Mouse (Mus musculus) CH12.LX (cell line): ENCODE data around the gene Zdhhc1. TPM values are rescaled to one million over a fixed set of nuclear protein-coding genes. Genes with fewer than 3 reads are reported as not detected.

Experiments
- DNase-seq: peaks from one replicate; pipeline ENCODE4 v3.0.0-alpha.2; 2013; ENCODE audit errors: extremely low read depth
- H3K27ac ChIP-seq: 2 replicates; pipeline ENCODE4 v1.5.1; 2012; ENCODE audit warnings: low read depth, mild to moderate bottlenecking, control low read depth, moderate library complexity; ENCODE audit not compliant: insufficient read depth
- H3K27me3 ChIP-seq: replicated peaks from 2 replicates; pipeline ENCODE3; 2012; ENCODE audit warnings: inconsistent platforms
- H3K36me3 ChIP-seq, 2 experiments: replicated peaks in 1 of 2; 2 replicates each; pipeline versions ENCODE3 to v1.6.1; 2012; ENCODE audit warnings: inconsistent platforms in 1 of 2, low read length in 1 of 2, mild to moderate bottlenecking in 1 of 2, mixed read lengths in 1 of 2, moderate library complexity in 1 of 2; ENCODE audit not compliant: control insufficient read depth in 1 of 2, insufficient read depth in 1 of 2
- H3K4me1 ChIP-seq, 2 experiments: 2 replicates each; pipeline ENCODE4 v1.6.1; 2012; ENCODE audit warnings: inconsistent platforms in 1 of 2, moderate library complexity in 1 of 2; ENCODE audit not compliant: insufficient read depth in 2 of 2, control insufficient read depth in 1 of 2
- H3K4me2 ChIP-seq: 2 replicates; pipeline ENCODE4 v1.6.1; 2012; ENCODE audit warnings: low read depth, mild to moderate bottlenecking, control low read depth; ENCODE audit not compliant: poor library complexity, insufficient read depth, severe bottlenecking
- H3K4me3 ChIP-seq, 3 experiments: fragments of 150-350 bp in 1 of 3; sonication (generic) in 1 of 3; replicated peaks in 1 of 3; 2 replicates each; pipeline versions ENCODE3 to v1.5.1; 2011 to 2012; ENCODE audit warnings: low read depth in 2 of 3, low read length in 2 of 3, mild to moderate bottlenecking in 2 of 3, moderate library complexity in 2 of 3, control low read depth in 1 of 3, improper control_type of control experiment in 1 of 3, inconsistent platforms in 1 of 3, mixed read lengths in 1 of 3; ENCODE audit not compliant: poor library complexity in 1 of 3
- H3K79me2 ChIP-seq: replicated peaks from 2 replicates; pipeline ENCODE4 v1.6.1; 2012; ENCODE audit warnings: mild to moderate bottlenecking, moderate library complexity; ENCODE audit not compliant: control insufficient read depth, poor library complexity, insufficient read depth, severe bottlenecking; ENCODE audit errors: extremely low read depth
- H3K9ac ChIP-seq: 2 replicates; pipeline ENCODE4 v1.6.1; 2012; ENCODE audit warnings: low read depth, mild to moderate bottlenecking, control low read depth, moderate library complexity; ENCODE audit not compliant: insufficient read depth
- H3K9me3 ChIP-seq: replicated peaks from 2 replicates; pipeline ENCODE3; 2012; ENCODE audit warnings: low read length, inconsistent platforms, mixed read lengths
- BHLHE40 ChIP-seq: IDR thresholded peaks from 2 replicates; pipeline ENCODE4 v1.6.1; 2011; ENCODE audit warnings: mild to moderate bottlenecking, low read depth, low read length, improper control_type of control experiment
- CHD1 ChIP-seq: IDR thresholded peaks from 2 replicates; pipeline ENCODE4 v1.6.1; 2012; ENCODE audit warnings: low read depth, low read length, improper control_type of control experiment, inconsistent platforms
- CTCF ChIP-seq, 2 experiments: IDR thresholded peaks in 1 of 2; conservative IDR thresholded peaks in 1 of 2; 2 replicates each; pipeline ENCODE4 v1.5.1; 2011 to 2012; ENCODE audit warnings: low read depth in 2 of 2, low read length in 2 of 2, improper control_type of control experiment in 1 of 2, inconsistent platforms in 1 of 2, mild to moderate bottlenecking in 1 of 2, moderate library complexity in 1 of 2
- EP300 ChIP-seq: IDR thresholded peaks from 2 replicates; pipeline ENCODE4 v1.6.1; 2011; ENCODE audit warnings: low read length, improper control_type of control experiment
- HCFC1 ChIP-seq: IDR thresholded peaks from 2 replicates; pipeline ENCODE4 v1.6.1; 2012; ENCODE audit warnings: low read depth, mild to moderate bottlenecking, inconsistent platforms, low read length, improper control_type of control experiment
- IRF4 ChIP-seq: IDR thresholded peaks from 2 replicates; pipeline ENCODE4 v1.6.1; 2014; ENCODE audit warnings: low read depth, mild to moderate bottlenecking, inconsistent platforms, low read length, improper control_type of control experiment
- JUND ChIP-seq: conservative IDR thresholded peaks from 2 replicates; pipeline ENCODE4 v1.6.1; 2011; ENCODE audit warnings: low read depth, low read length, improper control_type of control experiment
- MAFK ChIP-seq: IDR thresholded peaks from 2 replicates; pipeline ENCODE4 v1.6.1; 2011; ENCODE audit warnings: low read length, improper control_type of control experiment; ENCODE audit not compliant: insufficient replicate concordance
- MXI1 ChIP-seq: IDR thresholded peaks from 2 replicates; pipeline ENCODE4 v1.6.1; 2011; ENCODE audit warnings: mild to moderate bottlenecking, low read depth, low read length, improper control_type of control experiment
- MYC ChIP-seq: IDR thresholded peaks from 2 replicates; pipeline ENCODE4 v1.6.1; 2011; ENCODE audit warnings: low read depth, mild to moderate bottlenecking, improper control_type of control experiment, low read length
- NELFE ChIP-seq: IDR thresholded peaks from 2 replicates; pipeline ENCODE4 v1.6.1; 2011; ENCODE audit warnings: low read depth, low read length, improper control_type of control experiment
- NRF1 ChIP-seq: IDR thresholded peaks from 2 replicates; pipeline ENCODE4 v1.6.1; 2014; ENCODE audit warnings: low read depth, mild to moderate bottlenecking, inconsistent platforms, low read length, improper control_type of control experiment, moderate library complexity
- PAX5 ChIP-seq: IDR thresholded peaks from 2 replicates; pipeline ENCODE4 v1.6.1; 2012; ENCODE audit warnings: low read length, inconsistent platforms, mixed read lengths
- POLR2AphosphoS2 ChIP-seq: IDR thresholded peaks from 2 replicates; pipeline ENCODE4 v1.6.1; 2011; ENCODE audit warnings: low read depth, low read length, improper control_type of control experiment
- RAD21 ChIP-seq: IDR thresholded peaks from 2 replicates; pipeline ENCODE4 v1.6.1; 2011; ENCODE audit warnings: low read depth, mild to moderate bottlenecking, low read length, improper control_type of control experiment, moderate library complexity
- SMC3 ChIP-seq: IDR thresholded peaks from 2 replicates; pipeline ENCODE4 v1.6.1; 2011; ENCODE audit warnings: low read depth, low read length, improper control_type of control experiment
- TCF12 ChIP-seq: IDR thresholded peaks from 2 replicates; pipeline ENCODE4 v1.6.1; 2014; ENCODE audit warnings: low read depth, mild to moderate bottlenecking, inconsistent platforms, low read length, improper control_type of control experiment
- UBTF ChIP-seq: IDR thresholded peaks from 2 replicates; pipeline ENCODE4 v1.6.1; 2012; ENCODE audit warnings: low read depth, mild to moderate bottlenecking, inconsistent platforms, low read length, improper control_type of control experiment, moderate library complexity
- USF2 ChIP-seq: conservative IDR thresholded peaks from 2 replicates; pipeline ENCODE4 v1.6.1; 2011; ENCODE audit warnings: low read depth, low read length, improper control_type of control experiment
- ZKSCAN1 ChIP-seq: IDR thresholded peaks from 2 replicates; pipeline ENCODE4 v1.6.1; 2012; ENCODE audit warnings: low read depth, inconsistent platforms, low read length, improper control_type of control experiment, borderline replicate concordance
- dilution Hi-C: fragments of 300-500 bp; cut with MboI; formaldehyde crosslinking; loops from 2 replicates; pipeline ENCODE4 v1.14.3; 2020; ENCODE audit warnings: low sequenced_read_pairs; ENCODE audit not compliant: extremely low pct_unique_long_range_greater_than_20kb, extremely low pct_ligation_motif_present
- in situ Hi-C: fragments of 300-500 bp; cut with MboI; formaldehyde crosslinking; loops from 3 replicates; pipeline ENCODE4 v1.14.3; 2019; ENCODE audit warnings: low sequenced_read_pairs, low pct_ligation_motif_present, low pct_unique_long_range_greater_than_20kb, mixed read lengths
- polyA plus RNA-seq: library from polyadenylated mRNA; unstranded; fragments of >175 nt; gene quantifications from 2 replicates; pipeline ENCODE4 v1.2.1, GENCODE M21; 2012; ENCODE audit warnings: low read depth; ENCODE audit not compliant: insufficient read length
- total RNA-seq, 2 experiments: library from RNA; depleted of rRNA; stranded (reverse); fragments of 300-350 nt in 1 of 2; fragments of >200 nt in 1 of 2; gene quantifications; 2 replicates each; pipeline ENCODE4 v1.2.3; 2012 to 2014

Gene Zdhhc1
- total and polyA plus RNA-seq, 3 experiments: 1.6 to 3.6 (median 2.6) TPM

DNA sequence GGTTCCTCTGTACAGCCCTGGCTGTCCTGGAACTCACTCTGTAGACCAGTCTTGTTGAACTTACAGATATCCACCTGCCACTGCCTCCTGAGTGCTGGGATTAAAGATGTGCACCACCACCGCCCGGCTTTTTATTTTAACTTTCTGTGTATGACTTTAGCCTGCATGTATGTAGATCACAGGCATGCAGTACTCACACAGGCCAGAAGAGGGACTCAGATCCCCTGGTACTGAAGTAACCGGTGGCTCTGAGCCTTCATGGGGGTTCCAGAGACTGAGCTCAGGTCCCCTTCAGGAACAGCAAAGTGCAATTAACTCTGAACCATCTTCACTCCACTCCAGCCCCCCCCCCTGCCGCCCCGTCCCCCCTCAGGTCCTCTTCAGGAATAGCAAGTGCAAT is 57.8 kb downstream of the Zdhhc1 start:
- in situ Hi-C loops (loop anchor here (5.0 kb wide), 1 partner anchor 33 kb away; the partner anchor contains the start of gene Tppp3), dilution Hi-C loops (no loop called here)
- H3K9ac ChIP-seq: no peak overlapping the region
- H3K27ac ChIP-seq: no peak overlapping the region
- no peaks in the 10 kb centered on the region for H3K9me3 ChIP-seq
- H3K4me1 ChIP-seq: no peaks in the 10 kb centered on the region
- no peaks in the 10 kb centered on the region for H3K36me3 ChIP-seq
- H3K4me2 ChIP-seq: no peak overlapping the region
- peaks cover 45% of the 10 kb centered on the region for H3K27me3 ChIP-seq
- DNase-seq: peak; percentile 62
- TF ChIP-seq CTCF (conservative IDR thresholded peaks at IDR 0.05 in 1 of 2, IDR thresholded peaks at IDR 0.05 in 1 of 2; ENCODE audit: low read depth in 2 of 2, low read length in 2 of 2) (peak; percentile 38 to 67; a peak in 3 of 4 replicates), NRF1 (no peak), SMC3 (peak; percentile 51), RAD21 (peak; percentile 53)
- no peak overlapping the region for H3K4me3 ChIP-seq
- H3K79me2 ChIP-seq: no peaks in the 10 kb centered on the region

GRCm38 (mm10) chr8:105437078-105437748 is 59.5 kb downstream of the Zdhhc1 start:
- dilution Hi-C loops: no loop called here
- H3K4me3 ChIP-seq: no peak overlapping the region
- TF ChIP-seq IRF4: no peak
- TF ChIP-seq POLR2AphosphoS2: no peak
- no peak for TF ChIP-seq BHLHE40
- TF ChIP-seq TCF12: no peak
- no peak for TF ChIP-seq SMC3
- no peak for TF ChIP-seq ZKSCAN1
- no peak for TF ChIP-seq PAX5
- TF ChIP-seq MXI1: no peak
- TF ChIP-seq HCFC1: no peak
- no peak for TF ChIP-seq JUND
- no peak for TF ChIP-seq MAFK
- TF ChIP-seq MYC: no peak
- no peak for TF ChIP-seq CHD1
- no peak for TF ChIP-seq NELFE
- TF ChIP-seq UBTF: no peak
- TF ChIP-seq USF2: no peak
- TF ChIP-seq EP300: no peak

More at GRCm38 (mm10) chr8:105437078-105437748, 59.5 kb downstream of the Zdhhc1 start:
- H3K36me3 ChIP-seq: no peaks in the 10 kb centered on the region
- H3K9me3 ChIP-seq: no peaks in the 10 kb centered on the region
- H3K4me1 ChIP-seq: no peaks in the 10 kb centered on the region
- no peak for DNase-seq
- H3K9ac ChIP-seq: no peak overlapping the region
- H3K27ac ChIP-seq: no peak overlapping the region
- no peaks in the 10 kb centered on the region for H3K79me2 ChIP-seq
- peaks cover 36% of the 10 kb centered on the region for H3K27me3 ChIP-seq
- in situ Hi-C loops: loop anchor here (5.0 kb wide), 1 partner anchor 35 kb away; the partner anchor contains the start of gene Tppp3
- H3K4me2 ChIP-seq: no peak overlapping the region
